Mouse (Mus musculus) stomach, postnatal 0 days (tissue): ENCODE measurements at regions not wholly inside any gene's neighbourhood (a gene's known extent, or its start where the extent isn't known, plus 50 kb on each side); places are given as distances from the start of the nearest gene placed in this dataset.

Experiments
- ATAC-seq: fragments of 200-750 bp; cut with Nextera tagmentation; 2 replicates; pipeline ENCODE4 v1.8.0; 2017; ENCODE audit not compliant: low FRiP score, low TSS enrichment
- DNase-seq: peaks from one replicate; pipeline ENCODE4 v3.0.0-alpha.2; 2016; ENCODE audit warnings: low spot score
- H3K27ac ChIP-seq: fragments of 300-500 bp; sonication (generic); replicated peaks from 2 replicates; pipeline ENCODE4 v1.5.1; 2014; ENCODE audit warnings: mild to moderate bottlenecking, control low read depth
- H3K27me3 ChIP-seq: fragments of 300-500 bp; sonication (generic); 2 replicates; pipeline ENCODE4 v1.6.1; 2014; ENCODE audit warnings: low read length; ENCODE audit not compliant: control insufficient read depth, insufficient read depth
- H3K36me3 ChIP-seq: fragments of 300-500 bp; sonication (generic); 2 replicates; pipeline ENCODE4 v1.6.1; 2014; ENCODE audit warnings: low read length, mixed read lengths; ENCODE audit not compliant: control insufficient read depth, insufficient read depth
- H3K4me1 ChIP-seq: fragments of 300-500 bp; sonication (generic); replicated peaks from 2 replicates; pipeline ENCODE4 v1.6.1; 2014; ENCODE audit warnings: antibody characterized with exemption; ENCODE audit not compliant: control insufficient read depth, insufficient read depth
- H3K4me2 ChIP-seq: fragments of 300-500 bp; sonication (generic); replicated peaks from 2 replicates; pipeline ENCODE4 v1.6.1; 2014; ENCODE audit warnings: low read depth, mild to moderate bottlenecking, control low read depth, moderate library complexity
- H3K4me3 ChIP-seq: fragments of 300-500 bp; sonication (generic); 2 replicates; pipeline ENCODE4 v1.5.1; 2014; ENCODE audit warnings: low read depth, low read length, control low read depth
- H3K9ac ChIP-seq: fragments of 300-500 bp; sonication (generic); 2 replicates; pipeline ENCODE4 v1.6.1; 2014; ENCODE audit warnings: mild to moderate bottlenecking, low read length, control low read depth, mixed read lengths
- H3K9me3 ChIP-seq: fragments of 300-500 bp; sonication (generic); 2 replicates; pipeline ENCODE4 v1.6.1; 2016; ENCODE audit warnings: low read length; ENCODE audit not compliant: control insufficient read depth
- CTCF ChIP-seq: IDR thresholded peaks from 2 replicates; pipeline ENCODE4 v1.5.1; 2016; ENCODE audit warnings: antibody characterized with exemption, low read depth, mild to moderate bottlenecking, moderate library complexity
- EP300 ChIP-seq: optimal IDR thresholded peaks from 2 replicates; pipeline ENCODE3; 2016; ENCODE audit warnings: antibody characterized with exemption
- WGBS: fragments of 180-500 bp; shearing (Covaris S2); extraction: QIAGEN DNeasy Blood & Tissue Kit; methylation state at CpG from one replicate; pipeline ENCODE4 v1.1.7; 2014; 5-methylcytosine and 5-hydroxymethylcytosine counted together

DNA sequence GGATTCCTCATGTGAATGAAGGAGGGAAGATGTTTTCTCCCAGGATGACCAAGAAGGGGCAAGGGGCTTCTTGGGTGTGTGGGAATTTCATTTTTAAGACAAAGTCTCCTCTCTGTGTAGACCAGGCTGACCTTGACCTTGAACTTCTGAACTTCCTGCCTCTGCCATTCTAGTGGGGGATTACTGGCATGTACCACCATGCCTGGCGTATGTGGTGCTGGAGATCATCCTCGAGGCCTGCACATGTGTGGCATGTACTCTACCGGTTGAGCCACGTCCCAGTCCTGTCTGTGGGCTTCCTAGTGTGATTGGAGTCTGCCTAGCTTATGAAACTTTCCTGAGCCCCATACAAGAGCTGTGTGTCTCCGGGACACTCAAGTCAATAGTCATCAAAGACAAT, 131.9 kb upstream of the Jade1 start:
- ATAC-seq: no peak

DNA sequence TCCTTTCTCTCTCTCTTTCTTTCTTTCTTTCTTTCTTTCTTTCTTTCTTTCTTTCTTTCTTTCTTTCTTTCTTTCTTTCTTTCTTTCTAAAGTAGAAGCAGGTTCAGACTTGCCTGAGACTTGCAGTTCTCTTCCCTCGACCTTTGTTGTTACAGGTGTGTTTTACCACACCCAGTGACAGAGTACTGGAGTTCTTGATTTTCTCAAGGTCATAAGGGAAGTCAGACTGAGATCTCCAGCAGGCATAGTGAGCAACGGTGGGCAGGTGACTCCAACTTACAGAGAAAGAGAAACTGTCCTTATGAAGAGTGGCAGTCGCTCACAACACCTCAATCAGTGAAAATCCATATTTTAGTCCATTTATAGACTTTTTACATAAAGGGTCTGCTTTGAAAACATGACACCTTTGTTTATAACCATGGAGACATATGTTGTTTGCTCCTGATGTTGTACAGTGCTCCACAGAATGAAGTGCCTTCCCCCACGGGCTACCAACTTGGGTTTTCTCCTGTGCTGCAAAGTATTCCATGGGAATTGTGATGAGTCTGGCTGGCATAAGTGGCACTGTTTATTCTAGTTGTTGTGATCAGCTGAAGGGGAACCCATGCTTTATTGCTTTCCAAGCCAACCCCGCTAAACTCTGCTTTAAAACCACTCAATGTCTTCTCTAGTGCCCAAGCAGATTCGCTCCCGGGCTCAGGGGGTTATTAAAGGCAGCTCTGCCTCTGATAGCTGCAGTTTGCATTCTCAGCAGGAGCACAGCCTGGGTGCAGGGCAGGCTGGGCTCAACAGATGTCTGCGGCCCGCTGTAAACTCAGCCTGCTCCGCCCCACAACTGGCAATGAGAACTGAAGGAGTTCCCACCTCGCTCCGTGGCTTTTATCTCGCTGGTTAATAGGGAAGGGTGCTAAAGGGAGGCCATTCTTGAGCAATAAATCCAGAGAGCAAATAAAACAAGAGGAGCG, 132.6 kb upstream of the Jade1 start:
- H3K27me3 ChIP-seq: no peaks in the 10 kb centered on the region
- H3K4me1 ChIP-seq: peaks cover 3% of the 10 kb centered on the region; the same call in 1 of the 2 replicates
- 24% methylated on average over 14 of the region's 14 CpGs for WGBS
- no peak overlapping the region for H3K4me2 ChIP-seq
- no peaks in the 10 kb centered on the region for H3K36me3 ChIP-seq
- H3K4me3 ChIP-seq: no peak overlapping the region
- peak; percentile 22 for DNase-seq
- TF ChIP-seq CTCF (no peak), EP300 (no peak)
- no peak overlapping the region for H3K27ac ChIP-seq
- H3K9ac ChIP-seq: no peak overlapping the region
- no peaks in the 10 kb centered on the region for H3K9me3 ChIP-seq
- 0 out of 2 replicates have a peak, but pooled peaks have one; percentile 24 for ATAC-seq

More for the DNA sequence above, 131.9 kb upstream of the Jade1 start:
- H3K9ac ChIP-seq: no peak overlapping the region
- peaks cover 3% of the 10 kb centered on the region; the same call in 1 of the 2 replicates for H3K4me1 ChIP-seq
- H3K4me3 ChIP-seq: no peak overlapping the region
- H3K27me3 ChIP-seq: no peaks in the 10 kb centered on the region
- WGBS: 83% methylated on average over 5 of the region's 5 CpGs
- no peak for TF ChIP-seq EP300
- TF ChIP-seq CTCF: no peak
- H3K27ac ChIP-seq: no peak overlapping the region
- no peak for DNase-seq
- no peak overlapping the region for H3K4me2 ChIP-seq
- H3K9me3 ChIP-seq: no peaks in the 10 kb centered on the region
- no peaks in the 10 kb centered on the region for H3K36me3 ChIP-seq

DNA sequence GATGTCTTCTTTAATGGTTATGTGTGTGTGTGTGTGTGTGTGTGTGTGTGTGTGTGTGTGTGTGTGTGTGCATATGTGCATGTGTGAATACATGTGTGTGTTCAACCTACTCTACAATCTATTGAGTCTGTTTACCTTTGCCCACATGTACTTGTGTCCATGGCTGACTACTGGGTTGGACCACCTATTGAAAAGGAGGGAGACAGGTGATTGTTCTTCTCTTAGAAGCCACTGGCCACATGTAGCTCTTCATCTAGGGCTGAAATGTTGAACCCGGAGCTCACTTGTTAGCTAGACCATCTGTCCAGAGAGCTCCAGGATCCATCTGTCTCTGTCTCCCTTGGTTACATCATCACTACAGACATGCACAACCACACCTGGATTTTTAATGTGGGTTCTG, 141.8 kb upstream of the Jade1 start:
- ATAC-seq (no peak), DNase-seq (no peak)
- no peaks in the 10 kb centered on the region for H3K9me3 ChIP-seq
- no peak overlapping the region for H3K9ac ChIP-seq
- no peaks in the 10 kb centered on the region for H3K4me1 ChIP-seq
- TF ChIP-seq CTCF: no peak
- TF ChIP-seq EP300: no peak
- no peak overlapping the region for H3K27ac ChIP-seq
- H3K4me2 ChIP-seq: no peak overlapping the region
- no peaks in the 10 kb centered on the region for H3K36me3 ChIP-seq
- no peak overlapping the region for H3K4me3 ChIP-seq
- WGBS: 71% methylated on average over 1 of the region's 1 CpGs
- H3K27me3 ChIP-seq: no peaks in the 10 kb centered on the region

DNA sequence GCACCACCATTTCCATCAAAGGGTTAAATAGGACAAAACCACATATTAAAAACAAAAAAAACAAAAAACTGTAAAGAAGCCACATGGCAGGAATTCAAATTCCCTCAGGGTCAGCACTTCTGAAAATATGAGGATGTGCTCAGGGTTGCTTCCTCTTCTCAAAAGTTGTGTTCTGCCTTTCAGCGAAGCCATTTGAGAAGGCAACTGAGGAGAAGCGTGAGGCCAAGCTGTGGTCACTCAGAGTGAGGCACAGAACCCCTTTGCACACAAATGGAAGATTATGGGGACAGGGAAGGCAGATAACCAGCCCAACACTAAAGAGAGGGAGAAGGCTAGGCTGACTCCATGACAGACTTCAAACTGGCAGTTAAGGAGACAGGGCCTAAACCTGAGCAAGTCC, 142.8 kb upstream of the Jade1 start:
- Histone ChIP-seq H3K9ac (no peak overlapping the region), H3K4me1 (no peaks in the 10 kb centered on the region), H3K4me3 (no peak overlapping the region), H3K27me3 (no peaks in the 10 kb centered on the region), H3K4me2 (no peak overlapping the region), H3K36me3 (no peaks in the 10 kb centered on the region), H3K27ac (no peak overlapping the region), H3K9me3 (no peaks in the 10 kb centered on the region)
- 81% methylated on average over 2 of the region's 2 CpGs for WGBS
- ATAC-seq (no peak), DNase-seq (no peak)
- TF ChIP-seq EP300 (no peak), CTCF (no peak)

DNA sequence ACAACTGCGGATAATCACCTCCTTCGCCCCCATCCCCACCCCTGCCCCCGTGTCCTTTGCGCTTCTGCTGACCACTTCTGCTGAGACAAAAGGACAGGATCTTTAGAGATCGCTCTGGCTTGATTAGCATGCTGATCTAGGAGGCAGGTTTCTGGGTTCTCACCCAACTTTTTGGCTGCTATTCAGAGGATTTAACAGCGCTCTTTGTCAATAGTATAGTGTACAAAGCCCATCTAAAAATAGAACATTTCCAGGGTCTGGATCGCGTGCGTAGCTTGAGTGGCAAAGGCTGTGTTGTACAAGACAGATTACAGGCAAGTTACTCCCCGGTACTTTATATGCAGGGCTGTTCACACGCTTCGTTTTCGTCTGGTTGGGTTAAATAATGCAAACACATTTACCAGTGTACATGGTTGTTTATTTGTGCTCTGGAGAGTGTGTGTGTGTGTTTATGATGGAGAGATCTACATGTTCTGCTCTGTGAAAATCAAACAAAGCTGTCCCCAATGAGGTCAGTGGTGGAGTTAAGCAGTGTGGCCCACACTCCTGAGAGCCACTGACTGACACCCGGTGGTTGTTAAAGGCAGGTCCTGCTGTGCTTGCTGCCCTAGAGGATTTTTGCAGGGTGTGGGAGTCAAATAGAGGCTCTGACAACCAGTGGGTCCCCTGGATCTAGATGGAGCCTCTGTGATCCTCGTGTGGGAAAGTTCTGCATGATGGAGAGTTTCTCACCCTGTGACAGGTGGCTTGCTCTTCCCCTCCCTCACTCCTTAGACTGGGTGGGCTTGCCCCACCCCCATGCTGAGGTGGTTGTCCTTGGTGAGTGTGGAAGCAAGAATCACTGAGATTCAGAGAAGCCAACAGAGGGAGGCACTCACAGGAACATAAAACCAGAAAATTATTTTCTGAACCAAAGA, 146.5 kb upstream of the Jade1 start:
- Histone ChIP-seq H3K36me3 (no peaks in the 10 kb centered on the region), H3K4me1 (no peaks in the 10 kb centered on the region), H3K4me3 (peak overlapping the region; percentile 29; the same call in 1 of the 2 replicates), H3K27me3 (no peaks in the 10 kb centered on the region), H3K27ac (peak overlapping the region; percentile 56), H3K4me2 (peak overlapping the region; percentile 57), H3K9me3 (no peaks in the 10 kb centered on the region), H3K9ac (peak overlapping the region; percentile 41; the same call in 1 of the 2 replicates)
- 4% methylated on average over 15 of the region's 15 CpGs for WGBS
- ATAC-seq (peak; percentile 83), DNase-seq (peak; percentile 57)
- no peak for TF ChIP-seq EP300
- TF ChIP-seq CTCF: peak; percentile 53
